Mouse (Mus musculus) T-cell, adult 2 months (primary cell): ENCODE data around the gene Olfr70.

Source experiments
- DNase-seq: peaks from one replicate; pipeline ENCODE4 v3.0.0; 2022; ENCODE audit warnings: low spot score

Olfr70 gene

DNA sequence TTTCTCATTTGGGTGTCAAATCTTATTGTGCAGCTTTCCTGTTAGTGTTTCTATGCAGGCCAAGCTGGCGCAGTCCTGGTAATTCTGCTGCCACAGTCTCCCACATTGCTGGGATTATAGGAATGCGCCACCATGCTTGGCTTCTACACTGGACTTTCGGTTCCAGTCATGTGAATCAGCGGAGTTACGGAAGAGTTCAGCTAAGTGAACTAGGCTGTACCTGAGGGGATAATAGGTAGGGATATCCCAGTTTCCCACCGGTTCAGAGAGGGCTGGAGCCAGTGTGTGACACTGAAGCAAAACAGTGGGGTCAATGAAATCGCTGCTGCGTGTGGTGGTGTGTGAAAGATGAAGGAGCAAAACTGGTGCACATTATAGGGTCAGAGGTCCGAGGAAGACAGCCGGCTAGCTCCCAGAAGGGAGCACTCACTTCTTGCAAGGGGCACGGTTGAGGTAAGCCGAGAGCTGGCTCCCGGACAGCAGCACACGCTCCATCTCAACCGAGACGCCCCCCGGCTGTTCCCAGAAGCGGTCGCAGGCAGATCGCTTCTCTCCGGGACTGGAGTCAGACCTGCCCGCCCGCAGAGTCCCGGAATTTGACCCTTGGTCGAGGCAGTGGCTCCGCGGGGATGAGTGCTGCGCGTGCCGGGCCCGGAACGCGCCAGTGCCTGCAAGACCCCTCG is 44.8 kb downstream of the Olfr70 start:
- DNase-seq: no peak

- peak; percentile 39 for DNase-seq
Measured at GRCm38 (mm10) chr4:43653161-43654015, 47.2 kb downstream of the Olfr70 start, which contains the start of gene Spag8. Gene Spag8, minus strand, starts transcription at chr4:43653594.

DNA sequence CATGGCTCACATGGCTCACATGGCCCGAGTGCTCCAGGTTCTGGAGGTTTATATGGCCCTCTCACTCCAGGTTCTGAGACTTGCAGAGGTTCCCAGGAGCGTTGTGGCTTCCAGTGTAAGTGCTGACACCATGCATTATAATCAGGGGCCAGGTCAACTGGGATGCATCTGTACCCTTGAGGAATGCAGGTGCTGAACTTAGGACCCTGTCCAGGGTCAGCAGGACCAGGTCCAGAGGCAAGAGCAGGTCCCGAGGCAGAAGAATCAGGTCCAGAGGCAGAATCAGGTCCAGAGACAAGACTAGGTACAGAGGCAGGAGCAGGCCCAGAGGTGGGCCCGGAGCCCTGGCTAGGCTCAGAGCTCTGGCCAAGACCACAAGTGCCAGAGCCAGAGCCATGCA is 47.9 kb downstream of the Olfr70 start:
- DNase-seq: no peak

- DNase-seq: no peak
Measured at GRCm38 (mm10) chr4:43649783-43650182, 50.8 kb downstream of the Olfr70 start.
